Mouse (Mus musculus) frontal cortex, adult 2 months (tissue): Measurements from ENCODE around the gene Hoxb2. TPM values are rescaled to one million over a fixed set of nuclear protein-coding genes. Genes with fewer than 3 reads are reported as not detected.

Experiments used
- DNase-seq, 2 experiments: peaks; one replicate each; pipeline ENCODE4 v3.0.0; 2022; ENCODE audit warnings: low spot score in 1 of 2; ENCODE audit errors: extremely low spot score in 1 of 2
- polyA plus RNA-seq: library from polyadenylated mRNA; depleted of rRNA; stranded (reverse); fragments of >200 nt; gene quantifications from 2 replicates; pipeline ENCODE4 v1.2.3, GENCODE M21; 2012; rRNA removed

Hoxb2 gene
- polyA plus RNA-seq, 1 experiment, result not detected

DNA sequence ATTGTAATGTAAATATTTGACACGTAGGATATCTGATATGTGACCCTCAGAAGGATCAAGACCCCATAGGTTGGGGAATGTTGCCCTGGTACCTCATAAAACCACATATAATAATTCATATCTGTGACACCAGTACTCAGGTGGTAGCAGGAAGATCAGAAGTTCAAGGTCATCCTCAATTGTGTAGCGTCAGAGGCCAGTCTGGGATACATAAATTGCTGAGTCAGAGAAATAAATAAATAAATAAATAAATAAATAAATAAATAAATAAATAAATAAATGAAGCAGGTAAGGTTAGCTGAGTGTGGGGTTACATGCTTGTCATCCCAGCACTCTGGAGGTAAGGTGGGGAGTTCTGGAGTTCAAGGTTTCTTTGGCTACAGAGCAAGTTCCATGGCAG is 37.3 kb downstream of the Hoxb2 start:
- DNase-seq, result no peak

DNA sequence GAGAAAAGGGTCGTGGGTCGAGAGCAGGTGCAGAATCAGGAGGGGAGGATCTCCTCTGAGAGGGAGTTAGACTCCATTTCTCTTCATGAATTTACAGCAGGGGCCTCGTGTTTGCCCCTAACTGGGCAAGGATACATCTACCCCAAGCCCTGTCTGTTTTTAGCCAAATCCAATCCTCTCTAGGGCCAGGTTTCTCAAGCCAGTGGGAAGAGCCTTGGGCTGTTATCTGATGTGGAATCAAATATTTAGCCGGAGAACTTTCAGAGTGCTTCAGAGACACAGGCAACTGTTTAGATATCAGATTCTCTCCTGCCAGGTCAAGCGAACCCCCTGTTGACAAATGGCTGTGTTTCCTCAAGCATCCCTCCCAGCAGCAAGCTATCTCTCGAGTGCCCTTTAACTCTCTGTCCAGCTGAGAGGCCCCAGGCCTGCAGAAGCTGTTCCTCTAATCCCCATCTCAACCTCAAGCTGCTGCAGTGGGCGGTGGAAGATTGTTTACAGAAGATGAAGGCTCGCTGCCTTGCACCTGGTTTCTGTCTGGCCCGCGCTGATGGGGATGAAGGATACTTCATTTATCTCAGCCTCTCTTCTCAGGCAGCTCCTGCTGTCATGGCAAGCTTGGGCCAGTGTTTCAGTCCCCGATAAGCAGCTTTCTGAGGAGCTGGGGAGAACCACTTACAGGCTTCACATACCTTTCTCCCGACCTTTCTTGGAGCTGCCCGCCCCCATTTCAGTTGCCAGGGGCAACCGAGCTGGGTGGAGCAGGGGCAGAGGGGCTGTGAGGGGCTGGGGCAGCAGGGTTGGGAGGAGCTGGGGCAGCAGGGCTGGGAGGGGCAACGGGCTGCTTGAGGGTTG is 46.7 kb downstream of the Hoxb2 start:
- no peak for DNase-seq

DNA sequence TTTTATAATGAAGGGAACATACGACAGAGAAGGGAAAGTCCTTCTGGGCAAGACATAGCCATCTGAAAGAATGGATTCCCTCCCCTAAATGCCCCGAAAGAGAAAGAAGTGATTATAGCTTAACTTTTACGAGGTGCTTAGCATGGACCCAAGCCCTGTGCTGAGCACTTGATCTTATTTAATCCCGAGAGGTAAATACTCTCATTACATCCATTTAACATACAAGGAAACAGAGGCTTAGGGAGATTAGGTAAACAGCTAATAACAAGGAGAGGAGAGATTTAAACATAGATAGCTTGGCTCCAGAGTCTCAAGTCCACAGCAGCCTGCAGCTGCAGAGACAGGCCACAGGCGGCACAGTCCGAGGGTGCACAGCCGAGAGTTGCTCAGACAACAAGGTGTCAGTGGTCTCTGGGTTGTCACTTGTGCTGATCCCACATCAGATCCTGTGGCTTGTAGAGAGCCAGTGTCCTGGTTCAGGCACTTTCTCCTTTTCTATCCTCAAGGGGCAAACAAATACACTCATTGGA is 47.5 kb downstream of the Hoxb2 start:
- no peak for DNase-seq

- no peak for DNase-seq
These were observed 49.6 kb downstream of the Hoxb2 start for GRCm38 (mm10) chr11:96399923-96400322.

Other genes with a start within 250 kb of the Hoxb2 start
- gene Calcoco2, start 238.6 kb upstream of the Hoxb2 start, polyA plus RNA-seq, result not detected in 2 replicates
- 0.06 and 0.61 TPM in 2 replicates for gene Ttll6, start 216.7 kb upstream of the Hoxb2 start, polyA plus RNA-seq
- not detected in 2 replicates for gene Hoxb13, start 156.2 kb upstream of the Hoxb2 start, polyA plus RNA-seq
- not detected in 2 replicates for gene Hoxb9, start 79.1 kb upstream of the Hoxb2 start, polyA plus RNA-seq
- 0.06 TPM in 1 of 2 replicates, not detected in the other for gene Hoxb8, start 68.6 kb upstream of the Hoxb2 start, polyA plus RNA-seq
- gene Hoxb7, start 63.9 kb upstream of the Hoxb2 start, polyA plus RNA-seq, result not detected in 2 replicates
- not detected in 2 replicates for gene Hoxb6, start 58.0 kb upstream of the Hoxb2 start, polyA plus RNA-seq
- gene Hoxb5, start 47.2 kb upstream of the Hoxb2 start, polyA plus RNA-seq, result 0.11 TPM in 1 of 2 replicates, not detected in the other
- gene Hoxb4, start 32.3 kb upstream of the Hoxb2 start, polyA plus RNA-seq, result 0.04 TPM in 1 of 2 replicates, not detected in the other
- not detected in 2 replicates for gene Hoxb3, start 27.2 kb upstream of the Hoxb2 start, polyA plus RNA-seq
- gene Hoxb1, start 15.2 kb downstream of the Hoxb2 start, polyA plus RNA-seq, result not detected in 2 replicates
- 2.3 and 3.1 TPM in 2 replicates for gene Skap1, start 114.1 kb downstream of the Hoxb2 start, polyA plus RNA-seq